Mouse (Mus musculus) bone marrow, adult 2 months (tissue): ENCODE data around the gene Olfr24.

Experiments
- CTCF ChIP-seq: fragments of 200-500 bp; IDR thresholded peaks from 2 replicates; pipeline ENCODE4 v1.5.1; 2011; ENCODE audit warnings: low read length, control low read depth; ENCODE audit not compliant: control insufficient read depth, insufficient read depth
- POLR2A ChIP-seq: fragments of 200-500 bp; IDR thresholded peaks from 2 replicates; pipeline ENCODE4 v1.6.1; 2011; ENCODE audit warnings: low read depth, mild to moderate bottlenecking, control low read depth, low read length, borderline replicate concordance; ENCODE audit not compliant: control insufficient read depth

- TF ChIP-seq CTCF (no peak), POLR2A (no peak)
These were observed 21.5 kb upstream of the Olfr24 start for GRCm38 (mm10) chr9:18785316-18785715.
